Mouse (Mus musculus) monocyte, adult 2 months (primary cell): ENCODE data around the gene Kcna6.

Source experiments
- DNase-seq, 2 experiments: peaks; one replicate each; pipeline ENCODE4 v3.0.0; 2022; ENCODE audit warnings: low spot score in 2 of 2, low read depth in 1 of 2

The Kcna6 gene

DNA sequence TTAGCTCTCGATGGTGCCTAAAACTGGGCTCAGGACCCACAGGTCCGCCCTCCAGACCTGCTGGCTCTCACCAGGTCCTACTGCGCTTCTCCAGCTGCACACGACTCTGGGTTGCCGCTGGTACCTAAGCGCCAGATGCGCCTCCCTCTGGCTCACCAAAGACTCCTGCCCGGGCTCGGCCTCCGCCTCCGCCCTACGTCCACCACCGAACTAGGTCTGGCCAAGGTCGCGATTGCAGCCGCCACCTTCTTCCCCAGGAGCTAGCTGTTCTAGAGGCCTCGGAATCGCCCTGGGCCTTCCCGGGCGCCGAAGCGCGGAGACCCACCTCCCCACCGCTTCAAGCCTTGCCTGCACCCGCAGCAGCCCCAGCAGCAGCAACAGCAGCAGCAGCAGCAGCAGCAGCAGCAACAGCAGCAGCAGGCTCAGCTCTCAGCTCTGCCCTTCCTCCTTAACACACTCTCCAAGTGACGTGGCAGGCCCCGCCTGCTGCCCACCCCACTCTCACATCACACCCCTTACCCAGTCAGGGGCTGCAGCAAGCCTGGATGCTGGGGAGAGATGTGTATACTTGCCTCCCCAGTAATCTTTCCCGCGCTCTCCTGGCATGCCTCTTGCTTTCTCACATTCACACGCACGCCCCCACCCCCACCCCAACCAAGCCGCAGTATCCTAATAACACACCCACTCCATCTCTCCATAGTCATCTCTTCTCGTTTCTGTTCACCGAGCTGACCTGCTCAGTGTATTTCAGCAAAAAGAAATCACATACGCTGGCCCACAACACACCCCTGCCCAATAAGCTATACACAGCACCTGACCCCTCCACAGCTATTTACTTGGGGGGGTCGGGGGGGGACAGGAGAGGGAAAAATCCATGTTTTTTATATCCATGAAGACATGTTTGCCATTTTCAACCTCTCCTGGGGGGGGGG is at the start of gene Kcna6:
Kcna6 (minus strand) TSS at position 464 of the 932 bp plus-strand sequence.
- no peak for DNase-seq

DNA sequence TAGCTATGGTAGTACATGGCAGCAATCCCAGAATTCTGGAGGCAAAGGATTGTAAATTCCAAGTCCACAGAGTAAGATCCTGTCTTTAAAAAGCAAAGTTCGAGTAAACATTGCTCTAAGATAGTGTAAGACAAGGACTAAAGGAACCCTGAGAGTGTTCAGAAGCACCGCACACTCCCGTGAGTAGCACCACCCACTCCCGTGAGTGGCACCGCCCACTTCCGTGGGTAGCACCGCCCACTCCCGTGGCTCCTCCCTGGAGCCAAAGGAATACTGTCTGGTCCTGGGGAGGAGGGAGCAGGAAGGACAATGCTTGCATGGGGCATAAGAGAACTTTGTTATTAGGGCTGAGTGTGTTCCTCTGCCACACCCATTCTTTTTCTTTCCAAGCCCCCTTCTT is 48.4 kb upstream of the Kcna6 start:
- no peak for DNase-seq

DNA sequence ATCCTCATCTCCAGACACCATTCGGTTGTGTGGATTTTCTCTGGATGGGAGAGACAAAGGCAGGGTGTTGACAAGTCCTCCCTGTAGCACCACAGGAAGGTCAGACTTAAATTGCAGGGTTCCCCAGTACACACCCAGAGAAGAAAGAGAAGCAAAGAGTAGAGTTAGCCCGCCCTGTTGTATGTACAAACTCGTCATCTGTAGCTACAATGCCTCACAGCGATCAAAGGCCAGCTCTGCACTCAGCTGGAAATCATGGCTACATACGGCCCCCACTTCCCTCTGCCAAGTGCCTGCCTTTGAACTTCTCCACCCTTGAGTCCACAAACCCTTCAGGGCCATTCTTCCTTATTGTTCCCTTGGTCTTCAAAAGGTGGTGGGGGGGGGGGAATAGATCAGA is 43.7 kb upstream of the Kcna6 start:
- no peak for DNase-seq

DNA sequence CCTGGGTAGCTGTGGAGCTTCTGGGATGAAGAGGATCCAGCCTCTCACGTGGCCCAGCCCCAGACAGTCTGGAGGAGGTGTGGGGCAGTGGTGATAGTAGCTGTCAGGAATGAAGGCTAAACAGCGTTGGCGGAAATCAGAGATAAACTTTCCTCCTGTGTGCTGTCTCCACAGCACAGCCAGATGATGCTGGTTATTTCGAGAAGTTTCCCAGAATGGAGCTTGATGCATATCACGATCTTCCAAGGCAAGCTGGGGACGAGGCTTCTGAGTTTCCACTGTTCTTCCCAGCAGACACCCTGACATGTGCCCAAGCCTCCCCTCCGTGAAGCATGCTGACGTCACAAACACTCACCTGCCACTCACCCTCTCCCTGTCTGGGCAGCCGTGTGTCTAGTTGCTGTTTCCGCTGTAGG is 43.2 kb upstream of the Kcna6 start:
- no peak for DNase-seq

DNA sequence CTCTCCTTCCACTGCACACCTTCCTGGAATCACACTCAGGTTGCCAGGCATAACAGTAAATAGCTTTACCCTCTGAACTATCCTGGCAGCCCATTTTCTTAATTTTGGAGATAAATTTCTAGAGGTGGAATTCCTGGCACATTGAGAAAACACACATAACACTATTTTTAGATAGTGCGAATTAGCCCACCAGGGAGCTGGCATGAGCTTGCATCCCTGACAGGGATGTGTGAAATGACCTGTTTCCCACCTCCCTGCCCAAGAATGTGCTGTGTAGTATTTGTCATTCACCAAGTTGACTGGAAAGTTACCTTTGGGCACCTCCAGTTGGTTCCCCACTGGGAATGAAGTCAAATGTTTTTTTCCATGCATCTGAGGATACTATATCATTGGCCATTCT is 42.6 kb upstream of the Kcna6 start:
- DNase-seq = no peak

DNA sequence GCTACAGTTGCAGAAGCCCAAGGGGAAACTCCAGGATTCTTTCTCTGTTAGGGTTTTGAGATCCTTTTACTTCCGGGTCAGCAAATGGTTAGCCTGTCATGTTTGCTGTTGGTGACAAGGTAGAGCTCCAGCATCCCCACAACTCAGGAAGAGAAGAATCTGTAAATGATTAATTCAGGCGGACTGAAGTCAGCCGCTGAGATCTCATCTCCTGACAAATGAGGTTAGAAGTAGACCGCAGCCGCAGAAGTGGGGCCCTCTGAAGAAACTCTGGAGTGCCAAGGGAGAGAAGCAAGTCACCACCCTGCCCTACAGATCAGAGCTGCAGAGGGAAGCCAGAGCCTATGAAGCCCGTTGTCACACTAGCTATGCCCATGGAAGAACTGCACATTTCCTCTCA is 37.4 kb upstream of the Kcna6 start:
- DNase-seq = no peak

DNA sequence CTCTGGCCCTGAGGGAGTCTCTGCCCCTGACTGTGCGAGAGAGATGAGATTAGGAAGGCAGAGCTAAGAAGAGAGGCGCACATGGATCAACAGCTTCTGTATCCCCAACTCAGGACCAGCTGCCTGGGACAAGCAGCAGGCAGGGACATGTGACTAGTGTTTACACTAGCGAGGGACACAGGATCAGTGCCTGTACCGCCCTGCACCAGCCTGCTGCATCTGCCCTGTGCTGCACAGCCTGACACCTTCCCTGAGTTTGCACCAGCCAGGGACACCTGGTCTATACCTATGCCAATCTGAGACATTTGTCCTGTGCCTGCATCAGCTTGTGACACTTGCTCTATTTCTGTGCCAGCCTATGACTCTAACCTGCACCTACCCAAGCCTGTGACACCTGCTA is 33.4 kb upstream of the Kcna6 start:
- DNase-seq = no peak

DNA sequence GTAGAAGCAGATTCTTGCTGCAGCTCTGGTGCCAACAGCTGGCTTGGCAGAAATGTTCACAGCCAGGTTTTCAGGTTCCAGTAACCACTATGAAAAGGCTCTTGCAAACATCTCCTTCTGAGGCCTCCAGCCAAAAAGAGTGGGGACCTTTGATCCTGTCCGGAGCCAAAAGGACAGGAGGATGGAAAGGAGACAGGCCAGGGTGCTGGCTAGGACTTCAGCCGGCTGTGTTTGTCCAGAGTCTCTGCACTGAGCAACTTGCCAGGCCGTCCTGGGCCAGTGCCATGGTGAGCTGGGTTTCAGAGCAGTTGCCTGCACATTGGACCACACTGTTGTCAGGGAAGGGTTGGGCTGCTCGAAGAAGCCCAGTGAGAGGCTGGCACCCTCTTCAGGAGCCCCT is 31.9 kb upstream of the Kcna6 start:
- DNase-seq = no peak

DNA sequence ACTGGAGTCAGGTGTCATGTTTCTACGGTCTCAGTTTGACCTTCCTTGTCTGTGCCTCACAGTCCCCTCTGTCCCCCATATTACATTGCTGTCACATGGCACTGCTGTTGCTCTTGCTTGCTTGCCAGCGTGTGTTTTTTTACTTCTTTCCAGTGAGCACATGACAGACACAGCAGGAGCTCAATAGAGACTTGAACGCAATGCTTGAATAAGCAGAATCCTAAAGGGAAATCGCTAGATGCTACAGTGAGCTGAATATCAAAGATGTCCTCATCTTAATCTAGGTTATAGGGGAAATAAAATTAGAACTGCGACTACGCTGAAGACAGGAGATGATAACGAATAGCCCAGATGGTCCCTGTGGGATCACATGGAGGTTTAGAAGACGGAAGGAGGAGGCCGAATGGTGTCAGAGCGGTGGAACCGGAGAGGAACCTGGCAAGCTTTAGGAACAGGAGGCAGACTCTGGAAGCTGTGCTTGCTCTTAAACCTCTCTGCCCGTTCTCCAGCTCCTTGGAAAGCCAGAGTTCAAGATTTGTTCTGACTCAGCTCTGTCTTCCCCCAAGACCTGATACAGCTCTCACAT is 29.8 kb upstream of the Kcna6 start:
- no peak for DNase-seq

DNA sequence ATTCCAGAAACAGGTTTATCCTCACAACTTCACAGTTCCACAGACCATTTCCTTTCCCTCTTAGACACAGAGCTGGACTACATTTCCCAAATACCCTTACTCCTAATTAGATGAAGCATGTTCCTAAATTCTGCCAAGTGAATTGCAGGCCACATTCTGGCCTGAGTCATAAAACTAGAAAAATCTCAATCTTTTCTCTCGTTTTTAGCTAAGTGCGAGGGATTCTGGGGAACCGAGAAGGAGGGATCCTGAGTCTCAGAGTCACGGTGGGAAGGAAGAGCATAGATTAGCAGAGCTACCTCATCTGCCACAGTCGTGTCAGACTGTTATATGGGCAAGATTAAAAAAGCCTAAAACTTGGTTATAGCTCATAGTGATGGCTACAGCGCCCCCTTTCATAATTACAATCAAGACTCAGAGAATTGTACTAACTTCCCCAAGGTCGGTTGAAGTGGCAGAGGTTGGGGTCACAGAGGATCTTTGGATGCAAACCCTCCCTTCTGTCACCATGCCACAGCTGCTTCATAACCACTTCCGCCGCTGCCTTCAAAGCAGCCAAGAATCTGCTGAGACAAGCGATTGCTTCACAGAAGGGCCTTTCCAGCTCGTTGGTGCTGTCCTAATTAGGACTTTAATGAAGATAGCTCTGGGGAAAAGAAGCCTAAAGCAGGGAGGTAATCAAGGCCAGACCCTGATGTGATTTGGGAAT is 28.6 kb upstream of the Kcna6 start:
- DNase-seq = no peak

DNA sequence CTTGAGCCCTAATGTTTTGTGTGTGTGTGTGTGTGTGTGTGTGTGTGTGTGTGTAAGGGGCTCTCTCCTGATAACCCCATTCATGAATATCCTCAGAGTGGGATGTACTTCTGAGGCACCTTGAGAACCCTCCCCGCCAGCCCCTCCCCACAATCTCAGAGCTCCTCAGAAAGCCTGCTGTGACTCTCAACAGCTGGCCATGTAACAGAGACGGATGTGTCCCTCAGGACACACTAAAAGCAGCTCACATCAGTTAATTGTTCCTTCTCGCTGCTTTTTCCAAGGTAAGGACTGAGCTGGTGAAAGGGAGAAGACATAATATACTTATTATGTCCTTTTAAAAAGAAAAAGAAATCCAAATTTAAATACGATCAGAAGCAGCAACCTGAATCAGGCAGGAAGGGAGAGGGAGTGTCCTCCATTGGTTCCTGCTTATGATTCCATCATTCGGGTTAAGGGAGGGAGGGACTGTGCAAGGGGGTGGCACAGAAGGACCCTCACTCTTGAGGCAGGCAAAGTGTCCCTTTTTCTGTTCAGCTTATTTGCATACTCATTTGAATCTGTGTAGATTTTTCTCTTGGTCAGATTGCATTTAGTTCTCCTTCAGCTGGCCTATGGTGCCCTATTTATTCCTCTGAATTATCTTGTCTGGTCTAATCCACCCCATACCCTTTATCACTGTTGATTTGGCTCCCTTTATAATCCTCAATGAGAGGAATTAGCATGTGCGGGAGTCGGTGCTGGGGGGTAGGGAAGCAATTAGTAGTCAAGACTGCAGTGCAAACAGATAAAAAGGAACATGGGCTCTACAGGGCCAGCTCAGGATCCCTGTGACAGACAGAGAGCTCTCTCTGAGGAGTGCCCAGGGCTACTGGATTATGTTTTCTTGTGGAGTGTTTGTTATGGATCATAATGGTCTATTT is 27.4 kb upstream of the Kcna6 start:
- no peak for DNase-seq

DNA sequence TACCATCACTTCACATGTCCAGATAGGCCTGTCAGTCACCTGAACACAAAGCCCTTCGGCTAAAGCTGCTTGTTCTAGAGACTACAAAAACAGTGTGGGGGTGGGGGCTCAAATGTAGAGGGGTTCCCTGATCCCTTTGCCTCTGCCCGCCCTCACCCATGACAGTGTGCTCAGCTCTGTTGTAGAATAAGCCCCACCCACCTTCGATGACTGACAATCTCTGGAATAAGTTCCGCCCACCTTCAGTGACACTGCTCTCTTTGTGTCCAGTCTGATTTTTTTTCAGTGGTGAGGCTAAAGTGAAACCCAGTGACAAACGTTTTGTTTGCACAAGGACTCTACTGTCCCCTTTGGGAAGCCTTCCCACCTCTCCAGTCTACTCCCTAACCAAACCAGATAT is 26.1 kb upstream of the Kcna6 start:
- DNase-seq = no peak

DNA sequence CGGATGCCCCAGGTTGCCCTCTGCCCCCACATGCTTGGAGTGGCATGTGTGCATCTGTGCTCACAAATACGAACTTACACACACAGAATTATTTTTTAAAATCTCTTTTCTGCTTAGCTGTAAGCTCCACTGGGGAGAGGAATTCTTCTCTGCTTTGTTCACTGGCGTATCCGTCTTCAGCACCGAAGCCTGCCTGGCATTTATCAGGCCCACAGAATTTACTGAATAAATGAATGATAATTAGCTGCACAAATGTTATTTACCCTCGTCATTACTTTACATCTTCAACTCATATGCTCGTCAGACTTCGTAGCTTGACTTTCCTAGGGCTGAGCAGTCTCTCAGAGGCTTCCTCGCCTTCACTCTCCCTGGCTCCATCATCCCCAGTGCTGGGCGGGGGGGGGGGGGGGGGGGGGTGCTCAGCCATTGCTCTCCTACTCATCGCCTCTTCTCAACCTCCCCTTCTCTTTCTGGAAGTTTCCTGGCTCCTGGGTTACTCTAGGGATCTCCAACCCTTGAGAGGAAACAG is 24.2 kb upstream of the Kcna6 start:
- no peak for DNase-seq

DNA sequence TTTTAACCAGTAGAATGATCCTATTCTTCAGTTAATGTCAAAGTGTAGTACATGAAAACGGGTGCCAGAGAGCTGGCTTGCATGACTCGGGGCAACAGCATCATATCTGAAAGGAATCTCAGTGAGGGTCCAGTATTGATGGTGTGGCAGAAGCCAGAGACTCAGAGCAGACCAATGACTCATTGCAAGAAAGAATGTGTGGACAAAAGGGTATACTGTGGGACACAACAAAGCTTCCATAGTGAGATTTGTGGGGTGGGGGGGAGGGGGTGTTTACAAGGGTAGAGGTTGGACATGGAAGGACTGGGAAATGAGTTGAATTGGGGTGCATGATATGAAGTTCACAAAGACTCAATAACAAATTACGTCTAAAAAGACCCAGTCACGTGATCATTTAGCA is 20.9 kb upstream of the Kcna6 start:
- no peak for DNase-seq

DNA sequence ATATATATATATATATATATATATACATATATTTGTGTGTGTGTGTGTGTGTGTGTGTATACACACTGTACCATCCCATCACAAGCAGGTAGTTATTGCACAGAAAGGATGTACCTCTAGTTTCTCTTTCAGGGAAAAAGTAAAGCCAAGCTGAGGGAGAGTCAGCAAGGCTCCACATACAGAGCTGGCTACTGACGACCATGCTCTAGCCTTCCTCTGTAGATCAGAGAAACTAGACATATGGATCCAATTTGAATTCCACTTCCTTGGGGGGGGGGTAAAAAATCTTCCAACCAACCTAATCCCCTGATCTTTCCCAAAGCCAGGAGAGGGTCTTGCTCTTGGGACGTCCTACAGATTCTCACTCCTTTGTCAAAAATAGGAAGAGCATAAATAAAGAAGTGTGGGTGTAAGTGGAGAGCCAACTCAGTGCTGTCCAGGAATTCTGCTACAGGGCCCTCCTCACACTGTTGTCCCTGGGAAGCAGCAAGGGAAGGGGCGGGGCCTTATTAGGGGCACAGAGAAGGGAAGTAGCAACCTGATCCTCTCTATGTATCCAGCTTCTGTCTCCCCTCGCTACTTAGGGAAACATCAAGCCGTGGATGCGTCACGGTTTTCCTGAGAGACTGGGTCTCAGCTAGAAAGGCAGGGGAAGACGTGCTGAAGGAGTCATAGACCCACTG is 15.4 kb upstream of the Kcna6 start:
- no peak for DNase-seq

DNA sequence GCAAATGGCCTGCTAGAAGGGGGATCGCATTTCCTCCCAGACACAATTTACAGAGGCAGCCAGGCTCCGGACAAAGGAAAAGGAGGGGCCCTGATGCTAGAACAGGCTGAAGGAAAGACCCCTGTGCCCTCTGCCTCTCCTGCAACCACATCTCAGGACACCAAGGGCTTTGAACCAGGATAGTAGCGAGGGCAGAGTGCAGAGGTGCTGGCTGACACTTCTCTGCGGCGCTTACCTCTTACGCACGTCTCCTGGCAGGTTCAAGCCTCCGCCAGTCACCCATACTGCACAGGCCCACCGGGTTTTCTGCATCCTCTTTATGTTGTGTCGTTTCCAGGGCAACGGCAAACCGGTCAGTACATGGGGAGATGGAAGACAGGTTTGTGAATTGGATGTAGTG is 12.0 kb upstream of the Kcna6 start:
- no peak for DNase-seq

DNA sequence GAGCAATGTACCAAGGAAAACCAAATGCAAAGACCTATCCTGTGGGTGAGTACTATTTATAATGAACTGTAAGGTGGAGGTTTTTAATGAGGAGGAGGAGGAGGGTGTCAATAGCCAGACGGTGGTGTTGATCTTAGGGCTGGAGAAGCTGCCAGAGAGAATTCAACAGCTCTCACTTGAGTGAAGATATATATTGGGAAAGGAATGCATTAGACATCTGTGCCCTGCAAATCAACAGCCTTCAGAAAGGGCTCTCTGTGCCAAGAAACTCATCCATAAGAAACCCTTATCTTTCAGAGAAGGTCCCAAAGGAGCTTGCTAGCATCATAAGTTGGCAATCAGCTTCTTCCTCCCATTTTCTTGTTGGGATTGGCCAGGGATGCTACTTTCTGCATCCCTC is 5.4 kb upstream of the Kcna6 start:
- no peak for DNase-seq

DNA sequence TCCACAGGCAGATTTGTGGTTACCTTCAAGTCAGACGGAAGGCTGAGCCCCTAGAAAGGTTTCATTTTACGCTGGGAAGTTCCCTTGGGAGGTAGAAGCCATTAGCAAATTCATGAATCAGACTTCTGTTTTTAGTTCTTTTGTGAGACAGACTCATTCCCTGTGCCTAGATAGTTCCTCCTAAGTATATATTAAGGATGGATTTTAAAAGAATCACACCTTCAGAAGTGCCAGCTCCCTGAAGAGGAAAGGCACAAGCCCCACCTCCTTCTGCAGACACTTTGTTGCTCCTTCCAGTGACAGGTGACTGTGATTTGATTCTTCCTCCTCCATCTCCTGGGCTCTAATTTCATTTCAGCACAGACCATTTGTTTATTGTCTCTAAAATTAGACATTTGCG is 2.1 kb upstream of the Kcna6 start:
- no peak for DNase-seq

DNA sequence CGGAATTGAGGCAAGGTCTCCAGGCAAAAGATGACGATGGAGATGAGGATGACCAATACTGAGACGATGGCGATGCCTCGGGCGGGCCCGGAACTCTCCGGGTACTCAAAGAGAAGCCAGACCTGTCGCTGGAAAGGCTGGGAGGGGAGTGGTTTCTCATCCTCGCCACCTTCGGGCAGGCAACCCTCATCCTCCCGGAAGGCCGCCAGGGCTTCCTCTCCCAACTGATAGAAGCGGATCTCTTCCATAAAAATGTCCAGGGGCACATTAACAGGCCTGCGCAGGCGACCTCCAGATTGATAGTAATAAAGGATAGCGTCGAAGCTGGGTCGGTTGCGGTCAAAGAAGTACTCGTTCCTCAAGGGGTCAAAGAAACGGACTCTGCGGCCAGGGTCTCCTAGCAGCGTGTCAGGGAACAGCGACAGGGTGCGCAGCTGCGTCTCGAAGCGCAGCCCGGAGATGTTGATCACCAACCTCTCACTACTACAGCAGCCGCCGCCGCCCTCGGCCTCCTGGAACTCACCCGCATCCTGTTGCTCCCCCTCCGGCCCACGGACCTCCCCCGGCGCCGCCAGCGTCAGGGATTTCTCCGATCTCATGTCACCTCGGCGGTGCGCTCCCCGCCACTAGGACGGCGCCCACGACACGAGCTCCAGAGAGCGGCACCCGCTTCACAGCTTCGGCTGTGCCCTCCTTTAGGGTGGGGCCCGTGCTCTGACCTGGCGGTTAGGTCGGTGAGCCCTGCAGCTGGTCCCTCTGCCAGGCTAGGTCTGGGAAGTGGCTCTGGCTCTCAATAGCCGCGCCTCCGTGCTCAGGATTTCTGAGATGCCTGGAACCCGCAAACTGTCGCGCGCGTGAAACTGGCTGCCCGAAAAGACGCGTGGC is 906 bp downstream of the Kcna6 start:
- DNase-seq = no peak
